Mouse (Mus musculus) lung, postnatal 0 days (tissue): ENCODE data around the gene Shcbp1l. TPM values are rescaled to one million over a fixed set of nuclear protein-coding genes. Genes with fewer than 3 reads are reported as not detected.

Experiments used
- ATAC-seq: fragments of 200-750 bp; cut with Nextera tagmentation; 2 replicates; pipeline ENCODE4 v1.8.0; 2017; ENCODE audit warnings: moderate library complexity
- DNase-seq: peaks from one replicate; pipeline ENCODE4 v3.0.0-alpha.2; 2016; ENCODE audit warnings: low spot score
- H3K27ac ChIP-seq: fragments of 300-500 bp; sonication (generic); 2 replicates; pipeline ENCODE4 v1.5.1; 2014; ENCODE audit warnings: antibody characterized with exemption, mild to moderate bottlenecking, low read length, mixed read lengths
- H3K27me3 ChIP-seq: fragments of 300-500 bp; sonication (generic); replicated peaks from 2 replicates; pipeline ENCODE4 v1.6.1; 2014; ENCODE audit warnings: low read length, mixed read lengths; ENCODE audit not compliant: insufficient read depth
- H3K36me3 ChIP-seq: fragments of 300-500 bp; sonication (generic); 2 replicates; pipeline ENCODE4 v1.6.1; 2014; ENCODE audit warnings: low read length, mixed read lengths; ENCODE audit not compliant: insufficient read depth
- H3K4me1 ChIP-seq: fragments of 300-500 bp; sonication (generic); 2 replicates; pipeline ENCODE4 v1.6.1; 2014; ENCODE audit warnings: antibody characterized with exemption, low read depth, low read length, mixed read lengths; ENCODE audit not compliant: insufficient read depth
- H3K4me2 ChIP-seq: fragments of 300-500 bp; sonication (generic); replicated peaks from 2 replicates; pipeline ENCODE4 v1.6.1; 2014; ENCODE audit warnings: low read depth, mild to moderate bottlenecking, low read length, moderate library complexity, mixed read lengths
- H3K4me3 ChIP-seq: fragments of 300-500 bp; sonication (generic); 2 replicates; pipeline ENCODE4 v1.5.1; 2014; ENCODE audit warnings: low read depth, low read length
- H3K9ac ChIP-seq: fragments of 300-500 bp; sonication (generic); replicated peaks from 2 replicates; pipeline ENCODE4 v1.6.1; 2014; ENCODE audit warnings: low read depth, mild to moderate bottlenecking
- H3K9me3 ChIP-seq: fragments of 300-500 bp; sonication (generic); 2 replicates; pipeline ENCODE4 v1.6.1; 2016; ENCODE audit warnings: low read length, mixed read lengths
- CTCF ChIP-seq: IDR thresholded peaks from 2 replicates; pipeline ENCODE4 v1.5.1; 2016; ENCODE audit warnings: antibody characterized with exemption, mild to moderate bottlenecking
- EP300 ChIP-seq: IDR thresholded peaks from 2 replicates; pipeline ENCODE4 v1.6.1; 2016; ENCODE audit warnings: antibody characterized with exemption, mild to moderate bottlenecking, control low read depth
- WGBS: fragments of 180-500 bp; shearing (Covaris S2); extraction: QIAGEN DNeasy Blood & Tissue Kit; methylation state at CpG from one replicate; pipeline ENCODE4 v1.1.7; 2014; 5-methylcytosine and 5-hydroxymethylcytosine counted together
- polyA plus RNA-seq: library from polyadenylated mRNA; unstranded; fragments of >200 nt; fragmentation: Nextera tagmentation; extraction: Ambion mirVana; gene quantifications from 2 replicates; pipeline ENCODE4 v1.2.1, GENCODE M21; 2015

The Shcbp1l gene
- polyA plus RNA-seq, 1 experiment from 2014 or later = 0.17 TPM

DNA sequence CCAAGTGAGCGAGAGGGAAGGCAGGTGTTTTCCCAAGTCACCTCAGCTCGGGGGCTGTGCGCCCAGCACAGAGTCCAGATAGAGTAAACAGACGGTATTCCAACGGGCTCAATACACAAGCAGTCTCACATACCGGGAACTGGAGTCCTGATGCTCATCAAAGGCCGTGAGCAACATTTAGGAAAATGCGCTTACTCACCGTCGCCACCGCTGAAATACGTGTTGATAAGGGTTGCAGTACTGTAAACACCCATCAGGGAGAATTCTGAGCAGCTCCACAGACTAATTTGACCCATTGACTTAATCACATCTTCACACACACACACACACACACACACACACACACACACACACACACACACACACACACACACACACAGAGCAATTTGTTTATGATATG, 691 bp upstream of the Shcbp1l start:
- no peak overlapping the region for H3K27ac ChIP-seq
- peak overlapping the region; percentile 37; the same call in 1 of the 2 replicates for H3K4me3 ChIP-seq
- H3K9me3 ChIP-seq = no peaks in the 10 kb centered on the region
- peaks cover 5% of the 10 kb centered on the region; the same call in 1 of the 2 replicates for H3K4me1 ChIP-seq
- WGBS = 12% methylated on average over 12 of the region's 12 CpGs
- no peaks in the 10 kb centered on the region for H3K27me3 ChIP-seq
- H3K4me2 ChIP-seq = peak overlapping the region; percentile 83
- TF ChIP-seq EP300 = no peak
- H3K36me3 ChIP-seq = no peaks in the 10 kb centered on the region
- DNase-seq (peak; percentile 32), ATAC-seq (peak; percentile 13; the same call in 1 of the 2 replicates)
- no peak overlapping the region for H3K9ac ChIP-seq

DNA sequence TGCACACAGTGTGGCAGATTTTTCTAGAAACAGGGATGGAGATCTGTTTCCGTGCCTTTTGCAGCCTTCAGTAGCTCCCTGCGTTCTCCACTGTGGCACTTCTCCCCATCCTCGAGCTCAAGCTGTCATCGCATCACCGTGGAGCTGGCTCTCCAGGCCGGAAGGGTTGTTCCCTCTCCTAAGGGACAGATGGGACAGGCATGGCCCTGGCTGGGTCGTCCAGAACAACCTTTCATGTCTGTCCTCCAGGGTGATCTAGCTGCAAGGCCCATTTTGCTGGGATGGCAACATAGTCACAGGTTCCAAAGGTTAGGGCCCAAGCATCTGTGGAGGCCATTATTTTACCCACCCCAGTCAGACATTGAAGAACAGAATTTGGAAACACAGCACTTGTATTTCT, 6.2 kb downstream of the Shcbp1l start:
- no peak overlapping the region for H3K9ac ChIP-seq
- H3K27ac ChIP-seq = no peak overlapping the region
- no peak overlapping the region for H3K4me3 ChIP-seq
- ATAC-seq = no peak
- TF ChIP-seq EP300 (no peak), CTCF (no peak)
- H3K4me2 ChIP-seq = no peak overlapping the region
- no peaks in the 10 kb centered on the region for H3K27me3 ChIP-seq
- no peaks in the 10 kb centered on the region for H3K36me3 ChIP-seq
- no peak for DNase-seq
- 67% methylated on average over 7 of the region's 7 CpGs for WGBS
- no peaks in the 10 kb centered on the region for H3K4me1 ChIP-seq
- H3K9me3 ChIP-seq = no peaks in the 10 kb centered on the region

DNA sequence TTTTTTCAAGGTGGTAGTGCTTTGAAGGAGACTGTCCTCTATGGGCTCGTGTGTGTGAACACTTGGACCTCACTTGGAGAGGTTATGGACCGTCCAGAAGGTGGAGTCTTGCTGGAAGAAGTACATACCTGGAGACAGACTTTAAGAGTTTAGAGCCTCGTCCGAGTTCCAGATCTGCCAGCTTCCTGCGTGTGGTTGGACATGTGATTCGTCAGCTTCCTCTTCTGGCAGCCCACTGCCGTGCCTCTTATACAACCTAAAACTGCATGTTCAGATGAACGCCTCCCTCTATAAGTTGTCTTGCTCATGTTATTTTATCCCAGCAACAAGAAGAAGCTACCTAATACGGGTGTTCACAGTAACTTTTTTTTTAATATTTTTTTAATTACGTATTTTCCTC, 6.7 kb downstream of the Shcbp1l start:
- ATAC-seq (no peak), DNase-seq (peak; percentile 13)
- no peak overlapping the region for H3K9ac ChIP-seq
- TF ChIP-seq EP300 (no peak), CTCF (no peak)
- no peaks in the 10 kb centered on the region for H3K36me3 ChIP-seq
- no peaks in the 10 kb centered on the region for H3K9me3 ChIP-seq
- no peak overlapping the region for H3K4me2 ChIP-seq
- H3K27ac ChIP-seq = no peak overlapping the region
- no peaks in the 10 kb centered on the region for H3K4me1 ChIP-seq
- WGBS = 66% methylated on average over 10 of the region's 10 CpGs
- H3K27me3 ChIP-seq = no peaks in the 10 kb centered on the region
- no peak overlapping the region for H3K4me3 ChIP-seq

DNA sequence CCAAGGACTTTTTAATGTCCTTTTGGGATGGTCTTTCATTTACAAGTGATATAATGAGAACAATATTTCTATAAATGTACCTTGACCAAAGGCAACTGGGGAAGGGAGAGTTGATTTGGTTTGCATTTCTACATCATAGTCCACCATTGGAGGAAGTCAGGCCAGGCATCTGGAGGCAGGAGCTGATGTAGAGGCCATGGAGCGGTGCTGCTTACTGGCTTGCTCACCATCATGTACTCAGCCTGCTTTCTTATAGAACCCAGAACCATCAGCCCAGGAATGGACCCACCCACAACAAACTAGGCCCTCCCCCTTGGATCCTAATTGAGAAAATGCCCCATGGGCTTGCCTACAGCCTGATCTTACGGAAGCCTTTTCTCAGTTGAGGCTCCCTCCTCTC, 7.4 kb downstream of the Shcbp1l start:
- no peaks in the 10 kb centered on the region for H3K4me1 ChIP-seq
- H3K27ac ChIP-seq = no peak overlapping the region
- WGBS = 97% methylated on average over 2 of the region's 2 CpGs
- no peak overlapping the region for H3K4me3 ChIP-seq
- no peak for DNase-seq
- no peak overlapping the region for H3K4me2 ChIP-seq
- H3K9me3 ChIP-seq = no peaks in the 10 kb centered on the region
- ATAC-seq = no peak
- H3K27me3 ChIP-seq = no peaks in the 10 kb centered on the region
- H3K9ac ChIP-seq = no peak overlapping the region
- TF ChIP-seq EP300 = no peak
- no peaks in the 10 kb centered on the region for H3K36me3 ChIP-seq

DNA sequence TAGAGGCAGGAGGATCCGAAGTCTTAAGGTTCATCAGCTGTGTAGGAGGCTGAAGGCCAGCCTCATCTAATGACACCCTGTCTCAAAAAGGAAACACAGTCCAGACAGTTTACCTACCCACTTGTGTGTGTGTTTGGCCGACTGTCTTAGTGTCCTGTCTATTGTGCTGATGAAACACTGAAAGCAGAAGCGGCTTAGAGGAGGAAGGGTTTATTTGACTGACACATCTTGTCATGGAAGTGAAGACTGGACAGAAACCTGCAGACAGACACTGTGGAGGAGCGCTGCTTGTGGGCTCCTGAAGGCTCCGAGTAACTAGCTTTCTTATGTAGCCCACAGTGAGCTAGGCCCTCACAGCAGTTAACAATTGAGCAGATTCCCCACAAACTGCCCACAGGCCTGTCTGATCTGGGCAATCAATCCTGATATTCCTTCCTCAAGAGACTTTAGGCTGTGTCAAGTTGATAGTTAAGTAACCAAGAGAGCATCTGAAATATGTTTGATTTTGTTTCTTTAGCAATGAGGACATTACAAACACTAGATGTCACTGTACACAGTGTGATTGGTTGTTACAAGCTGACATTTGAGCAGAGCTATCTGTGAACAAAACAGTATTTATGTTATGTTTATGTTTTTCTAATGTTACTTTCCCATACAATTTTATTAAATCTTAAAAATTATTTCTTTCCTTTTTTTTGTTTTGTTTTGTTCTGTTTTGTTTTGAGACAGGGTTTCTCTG, 9.1 kb downstream of the Shcbp1l start:
- 67% methylated on average over 5 of the region's 5 CpGs for WGBS
- no peak overlapping the region for H3K9ac ChIP-seq
- no peaks in the 10 kb centered on the region for H3K36me3 ChIP-seq
- H3K4me2 ChIP-seq = no peak overlapping the region
- ATAC-seq (no peak), DNase-seq (peak; percentile 12)
- no peaks in the 10 kb centered on the region for H3K4me1 ChIP-seq
- no peaks in the 10 kb centered on the region for H3K9me3 ChIP-seq
- H3K4me3 ChIP-seq = no peak overlapping the region
- no peaks in the 10 kb centered on the region for H3K27me3 ChIP-seq
- no peak overlapping the region for H3K27ac ChIP-seq
- TF ChIP-seq CTCF = peak; percentile 33
- TF ChIP-seq EP300 = no peak

DNA sequence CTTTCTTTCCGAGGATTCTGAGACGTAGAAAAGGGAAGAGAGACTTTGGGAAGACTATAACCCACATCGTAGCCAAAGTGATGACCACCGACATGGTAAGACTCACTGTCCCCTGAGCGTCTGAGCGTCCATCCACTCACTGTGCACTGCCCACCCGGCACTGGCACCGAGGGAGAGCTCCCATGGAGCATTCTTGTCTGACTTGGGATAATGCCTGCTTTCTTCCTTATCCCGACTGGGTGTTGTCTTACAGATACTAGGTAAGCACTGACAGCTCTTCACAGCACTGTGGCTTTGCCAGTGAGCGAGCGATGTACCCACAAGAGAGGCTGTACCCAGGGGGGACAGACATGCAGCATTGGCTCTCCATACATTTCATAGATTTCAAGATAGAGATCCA, 12.6 kb downstream of the Shcbp1l start:
- H3K9ac ChIP-seq = no peak overlapping the region
- WGBS = 83% methylated on average over 11 of the region's 11 CpGs
- ATAC-seq = no peak
- H3K27me3 ChIP-seq = no peaks in the 10 kb centered on the region
- H3K36me3 ChIP-seq = no peaks in the 10 kb centered on the region
- no peaks in the 10 kb centered on the region for H3K9me3 ChIP-seq
- H3K4me3 ChIP-seq = no peak overlapping the region
- no peaks in the 10 kb centered on the region for H3K4me1 ChIP-seq
- no peak for DNase-seq
- no peak overlapping the region for H3K4me2 ChIP-seq
- H3K27ac ChIP-seq = no peak overlapping the region
- no peak for TF ChIP-seq EP300
- TF ChIP-seq CTCF = no peak

DNA sequence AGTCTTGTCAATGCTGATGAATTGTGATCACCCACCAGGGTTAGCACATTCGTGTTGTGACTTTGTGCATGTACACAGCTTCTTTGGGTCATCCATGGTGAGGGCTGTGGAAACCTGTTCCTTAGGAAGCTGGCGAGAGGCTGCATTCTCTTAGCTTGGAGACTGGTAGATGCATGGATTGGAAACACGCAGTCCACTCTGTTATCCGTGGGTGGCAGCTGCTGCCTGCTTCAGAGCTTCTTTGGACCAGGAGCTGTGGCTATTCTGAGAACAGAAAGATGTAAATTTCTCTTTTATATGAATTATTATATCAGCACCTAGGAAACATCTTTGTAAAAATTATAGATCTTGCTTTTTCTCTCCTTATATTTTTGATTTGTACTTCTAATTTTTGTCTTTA, 15.8 kb downstream of the Shcbp1l start:
- Histone ChIP-seq H3K4me1 (no peaks in the 10 kb centered on the region), H3K9ac (no peak overlapping the region), H3K27me3 (no peaks in the 10 kb centered on the region), H3K4me2 (no peak overlapping the region), H3K36me3 (no peaks in the 10 kb centered on the region), H3K27ac (no peak overlapping the region), H3K4me3 (no peak overlapping the region), H3K9me3 (no peaks in the 10 kb centered on the region)
- WGBS = 81% methylated on average over 4 of the region's 4 CpGs
- no peak for TF ChIP-seq EP300
- no peak for TF ChIP-seq CTCF
- DNase-seq = no peak
- ATAC-seq = no peak
